Comparison of ENCODE assay signal across 10 mouse cellular contexts in the genomic region with DNA sequence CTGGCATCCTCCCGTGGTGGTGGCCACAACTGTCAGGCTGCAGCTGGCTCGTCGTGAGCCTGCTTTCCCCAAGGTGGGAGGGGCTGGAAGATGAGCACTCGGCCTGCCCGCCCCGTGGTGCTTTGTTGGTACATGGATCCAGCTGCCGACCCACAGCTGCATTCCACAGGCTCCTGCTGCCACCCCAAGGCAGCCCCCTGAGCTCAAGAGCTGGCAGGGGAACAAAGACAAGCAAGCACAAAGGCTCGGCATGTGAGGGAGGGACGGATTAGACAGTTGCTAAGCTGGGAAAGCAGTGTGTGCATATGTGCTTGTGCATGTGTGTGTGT. TPM values are rescaled to one million over a fixed set of nuclear protein-coding genes. Genes with fewer than 3 reads are reported as not detected.
A peak's percentile ranks its signal among the peaks of the same experiment; 100 is the strongest.
DNase-seq lines count a peak whose midpoint lies in the region; ATAC-seq and TF ChIP-seq lines count a peak whose summit lies in the region.
"Had no signal": no experiment of that assay in that cellular context is flagged by ENCODE, and none has a peak within 500 bp of the region (broad histone marks: within the 10 kb centered on the region; RNA-seq: fewer than 3 reads in every experiment).

No protein-coding gene starts in this region.

- peak overlapping the region; percentile 46 for H3K4me2 ChIP-seq in limb, embryonic 13.5 days (replicated peaks)
- H3K4me2 ChIP-seq in stomach, postnatal 0 days (replicated peaks; ENCODE audit: low read depth) = no peak overlapping the region
- H3K4me2 ChIP-seq: liver, embryonic 15.5 days had no signal

- no peak for TF ChIP-seq EP300 in stomach, postnatal 0 days (optimal IDR thresholded peaks at IDR 0.05)

- no peaks in the 10 kb centered on the region for H3K9me3 ChIP-seq in forebrain, embryonic 10.5 days
- H3K9me3 ChIP-seq in limb, embryonic 13.5 days = no peaks in the 10 kb centered on the region
- H3K9me3 ChIP-seq in stomach, postnatal 0 days (ENCODE audit: control insufficient read depth, low read length) = no peaks in the 10 kb centered on the region
- H3K9me3 ChIP-seq: liver, embryonic 15.5 days had no signal

- no peak overlapping the region for H3K27ac ChIP-seq in kidney, adult 2 months (ENCODE audit: insufficient read depth, low read depth, low read length)
- H3K27ac ChIP-seq in forebrain, embryonic 10.5 days = peak overlapping the region; percentile 85
- H3K27ac ChIP-seq in limb, embryonic 13.5 days = peak overlapping the region; percentile 79
- H3K27ac ChIP-seq in stomach, postnatal 0 days (replicated peaks) = no peak overlapping the region
- H3K27ac ChIP-seq: liver, embryonic 15.5 days had no signal

- peak; percentile 52; the same call in 1 of the 2 replicates for ATAC-seq in limb, embryonic 13.5 days (ENCODE audit: low FRiP score, low read depth)
- ATAC-seq in stomach, postnatal 0 days (ENCODE audit: low FRiP score, low TSS enrichment) = no peak
- no peak for ATAC-seq in erythroblast, adult 5-6 weeks (replicated peaks; ENCODE audit: low FRiP score, poor library complexity, severe bottlenecking)

- 43% methylated on average over 9 of the region's 9 CpGs for WGBS in kidney, adult 2 months
- under 1% methylated on average over 9 of the region's 9 CpGs for WGBS in forebrain, embryonic 10.5 days
- 2% methylated on average over 9 of the region's 9 CpGs for WGBS in limb, embryonic 13.5 days
- 15% methylated on average over 9 of the region's 9 CpGs for WGBS in stomach, postnatal 0 days

- TF ChIP-seq POLR2A in kidney, adult 2 months (IDR thresholded peaks at IDR 0.05; ENCODE audit: low read depth, low read length) = no peak

- TF ChIP-seq CTCF in kidney, adult 2 months (conservative IDR thresholded peaks at IDR 0.05; ENCODE audit: insufficient read depth, insufficient read length, low read depth, low read length) = no peak
- peak; percentile 16; the same call in 1 of the 2 replicates for TF ChIP-seq CTCF in stomach, postnatal 0 days (IDR thresholded peaks at IDR 0.05; ENCODE audit: low read depth)

- H3K27me3 ChIP-seq in kidney, adult 2 months (replicated peaks; ENCODE audit: control insufficient read depth, insufficient read depth, low read length) = no peaks in the 10 kb centered on the region
- H3K27me3 ChIP-seq in forebrain, embryonic 10.5 days (ENCODE audit: poor library complexity, severe bottlenecking) = peaks cover 17% of the 10 kb centered on the region
- no peaks in the 10 kb centered on the region for H3K27me3 ChIP-seq in limb, embryonic 13.5 days
- H3K27me3 ChIP-seq in stomach, postnatal 0 days (ENCODE audit: control insufficient read depth, insufficient read depth, low read length) = no peaks in the 10 kb centered on the region
- H3K27me3 ChIP-seq: liver, embryonic 15.5 days; Patski had no signal

- H3K36me3 ChIP-seq in kidney, adult 2 months (ENCODE audit: control insufficient read depth, insufficient read depth, low read length) = no peaks in the 10 kb centered on the region
- H3K36me3 ChIP-seq in forebrain, embryonic 10.5 days (replicated peaks) = no peaks in the 10 kb centered on the region
- no peaks in the 10 kb centered on the region for H3K36me3 ChIP-seq in limb, embryonic 13.5 days
- H3K36me3 ChIP-seq in stomach, postnatal 0 days (ENCODE audit: control insufficient read depth, insufficient read depth, low read length) = no peaks in the 10 kb centered on the region
- H3K36me3 ChIP-seq: liver, embryonic 15.5 days had no signal

- no peaks in the 10 kb centered on the region for H3K4me1 ChIP-seq in kidney, adult 2 months (ENCODE audit: control insufficient read depth, insufficient read depth, low read length)
- peaks cover 53% of the 10 kb centered on the region for H3K4me1 ChIP-seq in forebrain, embryonic 10.5 days
- peaks cover 84% of the 10 kb centered on the region for H3K4me1 ChIP-seq in limb, embryonic 13.5 days
- peaks cover 5% of the 10 kb centered on the region; the same call in 1 of the 2 replicates for H3K4me1 ChIP-seq in stomach, postnatal 0 days (replicated peaks; ENCODE audit: control insufficient read depth, insufficient read depth)
- H3K4me1 ChIP-seq: liver, embryonic 15.5 days had no signal

- H3K9ac ChIP-seq in limb, embryonic 13.5 days = peak overlapping the region; percentile 0; the same call in 1 of the 2 replicates
- H3K9ac ChIP-seq in stomach, postnatal 0 days (ENCODE audit: low read length) = no peak overlapping the region
- H3K9ac ChIP-seq: liver, embryonic 15.5 days had no signal

- H3K4me3 ChIP-seq in kidney, adult 2 months (ENCODE audit: insufficient read depth, low read depth, low read length) = no peak overlapping the region
- peak overlapping the region; percentile 27 for H3K4me3 ChIP-seq in forebrain, embryonic 10.5 days
- no peak overlapping the region for H3K4me3 ChIP-seq in limb, embryonic 13.5 days
- H3K4me3 ChIP-seq in stomach, postnatal 0 days (ENCODE audit: low read depth, low read length) = no peak overlapping the region
- H3K4me3 ChIP-seq: liver, embryonic 15.5 days had no signal

- peak; percentile 48 to 65 for DNase-seq in kidney, postnatal 4 days
- DNase-seq in kidney, adult 2 months = no peak
- peak; percentile 70 for DNase-seq in forebrain, embryonic 10.5 days (ENCODE audit: extremely low spot score, low spot score)
- no peak for DNase-seq in stomach, postnatal 0 days (ENCODE audit: low spot score)
- no peak for DNase-seq in frontal cortex, postnatal 10 days (ENCODE audit: low spot score in 2 of 2)
- DNase-seq in T-cell, adult 2 months (ENCODE audit: low spot score) = no peak

RNA-seq across cellular contexts. Expression of a gene that starts 19.6 kb away (rescaled TPM):
- polyA plus RNA-seq in kidney, adult 2 months (2012; rRNA removed) = not detected in 2 replicates
- polyA plus RNA-seq in forebrain, embryonic 10.5 days (2016; fragmentation: Nextera tagmentation; extraction: Ambion mirVana) = 0.22 and 0.34 TPM in 2 replicates
- 1.2 and 1.4 TPM in 2 replicates for polyA plus RNA-seq in limb, embryonic 13.5 days (2015; fragmentation: Nextera tagmentation; extraction: Ambion mirVana)
- 0.06 and 0.21 TPM in 2 replicates for polyA plus RNA-seq in stomach, postnatal 0 days (2015; fragmentation: Nextera tagmentation; extraction: Ambion mirVana)
- not detected in 2 replicates for total RNA-seq in erythroblast, adult 5-6 weeks (2015; ENCODE audit: low replicate concordance)
- total RNA-seq in erythroblast, adult 5-6 weeks (2017; ENCODE audit: low replicate concordance) = not detected in 2 replicates
- polyA plus RNA-seq: Patski had no signal

RNA-seq across cellular contexts. Expression of a gene that starts 50.0 kb away (rescaled TPM):
- 0.04 and 0.09 TPM in 2 replicates for polyA plus RNA-seq in kidney, adult 2 months (2012; rRNA removed)
- 0.05 TPM in 1 of 2 replicates, not detected in the other for polyA plus RNA-seq in forebrain, embryonic 10.5 days (2016; fragmentation: Nextera tagmentation; extraction: Ambion mirVana)
- polyA plus RNA-seq in limb, embryonic 13.5 days (2015; fragmentation: Nextera tagmentation; extraction: Ambion mirVana) = 0.13 and 0.15 TPM in 2 replicates
- 0.22 and 0.30 TPM in 2 replicates for polyA plus RNA-seq in stomach, postnatal 0 days (2015; fragmentation: Nextera tagmentation; extraction: Ambion mirVana)
- not detected in 2 replicates for total RNA-seq in erythroblast, adult 5-6 weeks (2015; ENCODE audit: low replicate concordance)
- total RNA-seq in erythroblast, adult 5-6 weeks (2017; ENCODE audit: low replicate concordance) = under 0.01 TPM in 1 of 2 replicates, not detected in the other
- polyA plus RNA-seq: liver, embryonic 15.5 days; Patski had no signal

Comparison
In these comparisons a context has a peak if more than half of its experiments do, and no peak if none do; other contexts are left out.
1. DNase-seq: peak in kidney, postnatal 4 days (2 of 2) and forebrain, embryonic 10.5 days (single experiment); none in kidney, adult 2 months (single experiment), stomach, postnatal 0 days (single experiment), frontal cortex, postnatal 10 days (0 of 2) and T-cell, adult 2 months (single experiment).
2. H3K27ac ChIP-seq: peak in forebrain, embryonic 10.5 days (single experiment) and limb, embryonic 13.5 days (single experiment); none in kidney, adult 2 months (single experiment) and stomach, postnatal 0 days (single experiment).